Mouse (Mus musculus): Measurements from ENCODE around the gene Gm20517. TPM values are rescaled to one million over a fixed set of nuclear protein-coding genes. Genes with fewer than 3 reads are reported as not detected.
"Not testable (repeated sequence)": the region's sequence is repeated elsewhere in the genome, so short reads cannot be mapped to it uniquely, and the experiment has no call there.

The Gm20517 gene
- total RNA-seq, 2 experiments from 2014 or later: 6.6 to 10.1 TPM

DNA sequence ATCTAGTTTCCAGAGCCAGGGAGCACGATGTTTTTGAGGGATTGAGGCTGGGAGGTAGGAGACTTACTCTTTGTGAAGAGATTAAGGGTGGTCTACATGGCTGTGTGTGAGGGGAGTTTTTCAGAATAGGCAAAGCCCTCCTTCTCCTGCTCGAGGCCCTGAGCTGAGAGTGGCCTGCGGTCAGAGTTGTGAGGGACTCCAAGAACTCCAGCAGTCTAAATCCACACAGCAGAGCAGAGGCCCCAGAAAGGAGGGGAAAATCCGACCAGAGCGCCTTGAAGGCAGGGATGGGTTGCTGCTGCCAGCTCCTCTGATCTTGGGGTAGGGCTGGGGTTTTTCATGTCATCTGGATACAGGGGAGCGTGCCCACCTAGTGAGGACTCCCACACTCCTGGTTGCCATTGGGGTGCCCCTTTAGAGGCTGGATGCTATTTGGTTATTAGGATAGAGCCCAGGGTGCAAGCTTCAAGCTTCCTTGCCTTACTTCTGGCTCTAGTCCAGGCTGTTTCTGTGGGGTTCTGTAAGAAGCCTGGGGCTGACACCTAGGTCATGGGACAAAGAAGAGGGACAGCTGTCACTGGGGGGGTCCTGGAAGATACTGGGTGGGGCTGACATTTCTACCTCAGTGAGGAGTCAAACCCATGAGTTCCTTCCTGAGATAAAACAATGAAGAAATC, 15.1 kb upstream of the Gm20517 start:
- no peak for DNase-seq (ENCODE audit: low spot score in 2 of 2)

GRCm38 (mm10) chr17:47596839-47597164, 14.6 kb upstream of the Gm20517 start:
- DNase-seq (ENCODE audit: low spot score in 2 of 2): no peak

DNA sequence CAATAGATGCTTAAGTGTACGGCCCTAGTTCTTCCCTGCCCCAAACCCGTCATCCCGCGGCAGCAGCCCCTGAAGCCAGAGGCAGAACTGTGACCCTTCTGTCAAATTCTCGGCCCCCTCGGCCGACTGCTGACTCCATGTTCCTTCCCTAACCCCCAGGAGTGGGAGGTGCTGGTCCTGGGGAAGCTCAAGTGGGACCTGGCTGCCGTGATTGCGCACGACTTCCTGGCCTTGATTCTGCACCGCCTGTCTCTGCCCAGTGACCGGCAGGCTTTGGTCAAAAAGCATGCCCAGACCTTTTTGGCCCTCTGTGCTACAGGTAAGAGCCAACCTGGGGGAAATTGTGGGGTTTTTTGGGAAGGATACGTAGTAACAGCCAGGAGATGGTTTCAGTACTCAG, 14.1 kb upstream of the Gm20517 start:
- no peak for DNase-seq (ENCODE audit: low spot score in 2 of 2)

DNA sequence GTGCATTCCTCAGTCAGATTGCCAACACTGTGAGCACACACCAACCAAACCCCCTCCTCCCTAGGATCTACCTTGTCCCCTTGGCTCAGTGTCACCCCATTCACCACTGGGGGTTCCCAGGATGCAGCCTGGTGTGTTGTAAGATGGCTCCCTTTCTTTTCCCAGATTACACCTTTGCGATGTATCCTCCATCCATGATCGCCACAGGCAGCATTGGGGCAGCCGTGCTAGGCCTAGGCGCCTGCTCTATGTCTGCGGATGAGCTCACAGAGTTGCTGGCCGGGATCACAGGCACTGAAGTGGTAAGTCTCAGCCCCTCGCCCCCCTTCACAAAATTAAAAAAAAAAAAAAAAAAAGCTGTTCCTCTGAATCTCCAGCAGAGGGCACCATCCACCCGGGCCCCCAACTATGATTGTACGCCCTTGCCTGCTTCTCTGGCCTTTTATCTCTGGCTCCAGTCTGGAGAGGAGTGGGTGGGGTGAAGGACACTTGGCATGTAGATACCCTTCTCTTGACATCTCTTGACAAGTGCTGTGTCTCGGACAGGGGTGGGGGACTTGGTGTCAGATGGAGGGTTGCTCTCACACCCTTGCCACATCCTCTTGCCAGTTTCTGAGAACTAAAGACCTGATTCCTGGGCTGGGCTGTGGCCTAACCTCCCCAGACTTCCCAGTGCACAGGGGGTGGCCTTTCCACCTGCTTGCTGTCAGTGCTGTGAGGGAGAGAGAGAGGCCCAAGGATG, 13.4 kb upstream of the Gm20517 start:
- peak; percentile 50 to 62 for DNase-seq (ENCODE audit: low spot score in 2 of 2)

- DNase-seq (ENCODE audit: low spot score in 2 of 2): not testable (repeated sequence)
Measured at GRCm38 (mm10) chr17:47598580-47599304, 12.6 kb upstream of the Gm20517 start.

DNA sequence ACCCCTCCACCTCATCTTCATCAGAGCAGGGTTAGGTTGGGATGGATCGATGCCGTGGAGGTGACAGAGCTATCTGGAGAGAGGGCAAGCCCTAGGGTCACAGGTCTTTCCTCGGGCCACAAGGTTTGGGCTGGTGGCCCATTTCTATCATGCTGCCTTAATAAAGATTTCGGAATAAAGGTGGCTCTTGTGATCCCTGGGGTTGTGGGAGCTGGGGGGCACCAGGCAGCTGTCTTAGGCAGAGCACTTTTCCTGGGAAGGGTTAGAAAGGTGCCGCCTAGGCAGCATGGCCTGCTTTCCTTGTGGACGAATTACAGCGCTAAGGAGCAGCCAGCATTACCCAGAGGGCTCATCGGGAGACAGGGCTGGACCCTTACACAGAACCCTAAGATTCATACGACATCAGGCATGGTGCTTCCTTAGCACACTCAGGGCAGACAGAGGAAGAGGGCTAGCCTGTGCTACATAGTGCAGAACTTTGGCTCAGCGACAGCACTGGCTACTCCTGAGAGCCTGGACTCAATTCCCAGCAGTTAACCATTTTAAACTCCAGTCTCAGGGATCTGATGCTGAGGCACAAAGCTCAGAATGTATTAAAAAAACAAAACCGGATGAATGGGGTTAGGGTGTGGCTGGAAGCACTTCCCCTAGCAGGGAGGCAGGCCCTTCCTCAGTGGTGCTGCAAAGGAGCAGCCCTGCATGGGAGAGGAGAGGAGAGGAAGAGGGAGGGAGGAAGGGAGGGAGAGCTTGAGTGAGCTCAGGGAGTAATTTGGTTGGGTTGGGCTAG, 11.7 kb upstream of the Gm20517 start:
- DNase-seq (ENCODE audit: low spot score in 2 of 2): no peak

- DNase-seq (ENCODE audit: low spot score in 2 of 2): no peak
Measured at GRCm38 (mm10) chr17:47600601-47601388, 10.6 kb upstream of the Gm20517 start.

GRCm38 (mm10) chr17:47601389-47601755, 10.0 kb upstream of the Gm20517 start:
- no peak for DNase-seq (ENCODE audit: low spot score in 2 of 2)

DNA sequence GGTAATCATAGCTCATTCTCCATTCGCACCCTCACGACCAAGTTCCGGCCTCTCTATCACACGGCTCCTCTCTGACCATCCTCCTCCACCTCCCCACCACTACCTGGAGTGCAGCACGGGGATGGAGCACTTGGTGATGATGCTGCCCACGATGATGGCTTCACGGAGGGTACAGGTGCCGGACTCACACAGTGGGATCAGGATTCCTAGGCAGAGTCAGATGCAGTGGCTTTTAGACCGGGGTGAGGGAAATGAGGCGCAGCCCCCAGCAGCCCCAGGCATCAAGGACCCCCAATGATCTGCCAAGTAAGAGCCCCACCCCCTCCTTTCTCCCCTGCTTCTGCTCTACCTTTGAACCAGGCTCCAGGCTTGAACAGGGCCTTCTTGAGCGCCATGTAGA, 9.1 kb upstream of the Gm20517 start:
- DNase-seq (ENCODE audit: low spot score in 2 of 2): no peak

GRCm38 (mm10) chr17:47606220-47606619, 5.2 kb upstream of the Gm20517 start:
- DNase-seq (ENCODE audit: low spot score in 2 of 2): no peak

- no peak for DNase-seq (ENCODE audit: low spot score in 2 of 2)
Measured at GRCm38 (mm10) chr17:47609182-47609581, 2.2 kb upstream of the Gm20517 start.

- DNase-seq (ENCODE audit: low spot score in 2 of 2): no peak
Measured at GRCm38 (mm10) chr17:47611661-47611982, 233 bp downstream of the Gm20517 start.

- no peak for DNase-seq (ENCODE audit: low spot score in 2 of 2)
Measured at GRCm38 (mm10) chr17:47614018-47614417, 2.6 kb downstream of the Gm20517 start.

DNA sequence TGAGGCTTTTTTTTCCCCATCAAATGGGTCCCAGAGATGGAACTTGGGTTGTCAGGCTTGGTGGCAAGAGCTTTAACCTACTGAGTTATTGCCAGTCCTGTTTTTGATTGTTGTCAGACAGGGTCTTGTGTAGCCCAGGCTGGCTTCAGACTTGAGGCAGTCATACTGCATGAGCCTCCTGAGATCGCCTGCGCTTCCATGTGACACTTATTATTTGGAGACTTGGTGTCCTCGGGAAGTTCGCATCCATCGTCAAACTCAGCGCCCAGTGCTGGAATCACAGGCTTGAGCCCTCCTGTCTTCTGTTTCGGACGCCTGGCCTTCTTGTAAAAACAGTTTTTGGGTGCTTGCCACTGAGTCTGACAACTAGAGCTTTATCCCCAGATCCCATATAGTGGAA, 4.7 kb downstream of the Gm20517 start:
- no peak for DNase-seq (ENCODE audit: low spot score in 2 of 2)

GRCm38 (mm10) chr17:47616652-47617051, 5.3 kb downstream of the Gm20517 start:
- DNase-seq (ENCODE audit: low spot score in 2 of 2): no peak

- DNase-seq (ENCODE audit: low spot score in 2 of 2): no peak
Measured at GRCm38 (mm10) chr17:47617605-47618307, 6.4 kb downstream of the Gm20517 start.

- DNase-seq (ENCODE audit: low spot score in 2 of 2): no peak
Measured at GRCm38 (mm10) chr17:47618556-47619311, 7.3 kb downstream of the Gm20517 start.

GRCm38 (mm10) chr17:47622912-47623554, 11.6 kb downstream of the Gm20517 start:
- DNase-seq (ENCODE audit: low spot score in 2 of 2): no peak

DNA sequence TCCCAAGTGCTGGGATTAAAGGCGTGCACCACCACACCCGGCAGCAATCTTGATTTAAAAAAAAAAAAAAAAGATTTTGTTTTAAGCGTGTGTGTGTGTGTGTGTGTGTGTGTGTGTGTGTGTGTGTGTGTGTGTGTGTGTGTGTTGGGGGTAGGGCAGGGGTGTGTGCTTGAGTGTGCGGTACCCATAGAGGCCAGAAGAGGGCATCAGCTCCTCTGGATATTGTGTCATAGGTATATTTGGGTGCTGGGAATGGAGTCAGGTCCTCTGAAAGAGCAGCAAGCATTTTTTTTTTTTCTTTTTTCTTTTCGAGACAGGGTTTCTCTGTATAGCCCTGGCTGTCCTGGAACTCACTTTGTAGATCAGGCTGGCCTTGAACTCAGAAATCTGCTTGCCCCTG, 13.2 kb downstream of the Gm20517 start:
- DNase-seq (ENCODE audit: low spot score in 2 of 2): not testable (repeated sequence)

All from layer of hippocampus, postnatal 10 days (tissue).